Comparison of ENCODE assay signal across 8 mouse cellular contexts in the genomic region with DNA sequence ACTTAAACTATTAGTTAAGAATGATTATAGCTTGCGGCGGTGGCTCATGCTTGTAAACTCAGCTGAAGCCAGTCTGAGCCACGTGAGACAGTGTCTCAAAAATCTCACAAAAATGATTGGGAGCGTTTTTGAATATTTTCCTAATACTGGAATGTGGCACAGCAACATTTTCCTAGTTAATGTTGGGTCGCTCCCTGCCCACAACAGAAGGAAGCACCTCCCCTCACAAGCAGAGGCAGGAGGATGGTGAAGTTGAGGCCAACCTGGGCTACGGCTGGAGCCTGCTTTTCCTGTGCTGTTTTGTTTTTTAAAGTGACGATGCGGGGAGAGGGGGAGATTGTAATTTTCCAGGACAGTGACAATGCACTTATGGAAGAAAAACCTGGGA. TPM values are rescaled to one million over a fixed set of nuclear protein-coding genes. Genes with fewer than 3 reads are reported as not detected.
A peak's percentile ranks its signal among the peaks of the same experiment; 100 is the strongest.
DNase-seq lines count a peak whose midpoint lies in the region; ATAC-seq and TF ChIP-seq lines count a peak whose summit lies in the region.

No protein-coding gene starts in this region.

- H3K27me3 ChIP-seq in lung, embryonic 16.5 days (ENCODE audit: control insufficient read depth, insufficient read depth, low read depth, low read length): no peaks in the 10 kb centered on the region
- no peaks in the 10 kb centered on the region for H3K27me3 ChIP-seq in intestine, embryonic 16.5 days (replicated peaks; ENCODE audit: control insufficient read depth, insufficient read depth, low read length)
- no peaks in the 10 kb centered on the region for H3K27me3 ChIP-seq in midbrain, embryonic 13.5 days

- no peaks in the 10 kb centered on the region for H3K9me3 ChIP-seq in lung, embryonic 16.5 days (ENCODE audit: control insufficient read depth, low read length)
- no peaks in the 10 kb centered on the region for H3K9me3 ChIP-seq in intestine, embryonic 16.5 days (ENCODE audit: control insufficient read depth, low read length)
- H3K9me3 ChIP-seq in midbrain, embryonic 13.5 days: no peaks in the 10 kb centered on the region

- WGBS in lung, embryonic 16.5 days: 1% methylated on average over 8 of the region's 8 CpGs
- WGBS in intestine, embryonic 16.5 days: 3% methylated on average over 8 of the region's 8 CpGs
- WGBS in midbrain, embryonic 13.5 days: 6% methylated on average over 8 of the region's 8 CpGs

- DNase-seq in lung, postnatal 10 days: no peak
- no peak for DNase-seq in right cerebral cortex, adult 2 months (ENCODE audit: low spot score in 2 of 2)
- DNase-seq in adrenal gland, postnatal 4 days (ENCODE audit: low spot score in 2 of 2): no peak
- no peak for DNase-seq in cerebellum, postnatal 25 days

- H3K36me3 ChIP-seq in lung, embryonic 16.5 days (ENCODE audit: control insufficient read depth, insufficient read depth, low read length): peaks cover 27% of the 10 kb centered on the region
- peaks cover 17% of the 10 kb centered on the region for H3K36me3 ChIP-seq in intestine, embryonic 16.5 days (ENCODE audit: control insufficient read depth, insufficient read depth, low read length)
- H3K36me3 ChIP-seq in midbrain, embryonic 13.5 days: peaks cover 31% of the 10 kb centered on the region

- H3K4me3 ChIP-seq in lung, embryonic 16.5 days (ENCODE audit: low read length): peak overlapping the region; percentile 85
- peak overlapping the region; percentile 72 for H3K4me3 ChIP-seq in embryonic fibroblast, embryonic 13.5 days (ENCODE audit: insufficient read depth, low read length)
- peak overlapping the region; percentile 85 for H3K4me3 ChIP-seq in intestine, embryonic 16.5 days (ENCODE audit: low read length)
- peak overlapping the region; percentile 66 for H3K4me3 ChIP-seq in midbrain, embryonic 13.5 days (replicated peaks)

- H3K4me1 ChIP-seq in lung, embryonic 16.5 days (replicated peaks; ENCODE audit: control insufficient read depth, insufficient read depth, low read length): peaks cover 13% of the 10 kb centered on the region
- H3K4me1 ChIP-seq in embryonic fibroblast, embryonic 13.5 days (ENCODE audit: control insufficient read depth, insufficient read depth, low read length): no peaks in the 10 kb centered on the region
- H3K4me1 ChIP-seq in intestine, embryonic 16.5 days (ENCODE audit: control insufficient read depth, insufficient read depth, low read length): 0 out of 2 replicates have a peak, but pooled peaks cover 11% of the 10 kb centered on the region
- peaks cover 21% of the 10 kb centered on the region for H3K4me1 ChIP-seq in midbrain, embryonic 13.5 days (replicated peaks)

- peak; percentile 16; the same call in 1 of the 2 replicates for ATAC-seq in lung, embryonic 16.5 days (ENCODE audit: low read depth)
- 0 out of 2 replicates have a peak, but pooled peaks have one; percentile 21 for ATAC-seq in intestine, embryonic 16.5 days
- ATAC-seq in midbrain, embryonic 13.5 days: no peak

- peak overlapping the region; percentile 76 for H3K4me2 ChIP-seq in lung, embryonic 16.5 days (ENCODE audit: low read depth, low read length)
- H3K4me2 ChIP-seq in intestine, embryonic 16.5 days (ENCODE audit: low read depth, low read length): peak overlapping the region; percentile 59
- H3K4me2 ChIP-seq in midbrain, embryonic 13.5 days (replicated peaks): peak overlapping the region; percentile 67

- H3K9ac ChIP-seq in lung, embryonic 16.5 days (ENCODE audit: low read length): peak overlapping the region; percentile 93
- peak overlapping the region; percentile 97 for H3K9ac ChIP-seq in intestine, embryonic 16.5 days (ENCODE audit: low read depth, low read length)
- peak overlapping the region; percentile 80 for H3K9ac ChIP-seq in midbrain, embryonic 13.5 days (replicated peaks)

- peak overlapping the region; percentile 98 for H3K27ac ChIP-seq in lung, embryonic 16.5 days (ENCODE audit: low read length)
- H3K27ac ChIP-seq in embryonic fibroblast, embryonic 13.5 days (ENCODE audit: insufficient read depth, low read length): peak overlapping the region; percentile 90
- peak overlapping the region; percentile 98 for H3K27ac ChIP-seq in intestine, embryonic 16.5 days (ENCODE audit: low read length)
- H3K27ac ChIP-seq in midbrain, embryonic 13.5 days: peak overlapping the region; percentile 91; the same call in 1 of the 2 replicates

- TF ChIP-seq CTCF in embryonic fibroblast, embryonic 13.5 days (IDR thresholded peaks at IDR 0.05; ENCODE audit: borderline replicate concordance, insufficient read depth, low read length): no peak

- TF ChIP-seq POLR2A in embryonic fibroblast, embryonic 13.5 days (IDR thresholded peaks at IDR 0.05; ENCODE audit: low read depth, low read length): no peak

RNA-seq across cellular contexts. Expression of gene Eci1, which starts 0.7 kb away (rescaled TPM):
- 97.4 and 102 TPM in 2 replicates for polyA plus RNA-seq in lung, embryonic 16.5 days (2015; fragmentation: Nextera tagmentation; extraction: Ambion mirVana)
- 26.1 and 31.4 TPM in 2 replicates for polyA plus RNA-seq in embryonic fibroblast, embryonic 13.5 days (2011; ENCODE audit: insufficient read length, low read depth, missing spikeins)
- polyA plus RNA-seq in intestine, embryonic 16.5 days (2015; fragmentation: Nextera tagmentation; extraction: Ambion mirVana): 159 and 161 TPM in 2 replicates
- polyA plus RNA-seq in midbrain, embryonic 13.5 days (2015; fragmentation: Nextera tagmentation; extraction: Ambion mirVana): 45.5 and 45.9 TPM in 2 replicates
- total RNA-seq in adrenal gland, postnatal 4 days (2021): 100 to 1,000 TPM; 165 to 199 TPM

RNA-seq across cellular contexts. Expression of gene Rnps1, which starts 12.8 kb away (rescaled TPM):
- 226 and 246 TPM in 2 replicates for polyA plus RNA-seq in lung, embryonic 16.5 days (2015; fragmentation: Nextera tagmentation; extraction: Ambion mirVana)
- polyA plus RNA-seq in embryonic fibroblast, embryonic 13.5 days (2011; ENCODE audit: insufficient read length, low read depth, missing spikeins): 123 and 134 TPM in 2 replicates
- 233 and 248 TPM in 2 replicates for polyA plus RNA-seq in intestine, embryonic 16.5 days (2015; fragmentation: Nextera tagmentation; extraction: Ambion mirVana)
- 370 and 374 TPM in 2 replicates for polyA plus RNA-seq in midbrain, embryonic 13.5 days (2015; fragmentation: Nextera tagmentation; extraction: Ambion mirVana)
- 100 to 1,000 TPM; 122 to 133 TPM for total RNA-seq in adrenal gland, postnatal 4 days (2021)

RNA-seq across cellular contexts. Expression of gene Dnase1l2, which starts 15.7 kb away (rescaled TPM):
- polyA plus RNA-seq in lung, embryonic 16.5 days (2015; fragmentation: Nextera tagmentation; extraction: Ambion mirVana): 1.6 and 2.8 TPM in 2 replicates
- 2.5 and 2.8 TPM in 2 replicates for polyA plus RNA-seq in embryonic fibroblast, embryonic 13.5 days (2011; ENCODE audit: insufficient read length, low read depth, missing spikeins)
- 1.5 and 1.8 TPM in 2 replicates for polyA plus RNA-seq in intestine, embryonic 16.5 days (2015; fragmentation: Nextera tagmentation; extraction: Ambion mirVana)
- polyA plus RNA-seq in midbrain, embryonic 13.5 days (2015; fragmentation: Nextera tagmentation; extraction: Ambion mirVana): 6.8 and 6.9 TPM in 2 replicates
- total RNA-seq in adrenal gland, postnatal 4 days (2021): 1 to 10 TPM; 3.1 to 3.4 TPM

RNA-seq across cellular contexts. Expression of gene E4f1, which starts 42.9 kb away (rescaled TPM):
- 28.8 and 30.5 TPM in 2 replicates for polyA plus RNA-seq in lung, embryonic 16.5 days (2015; fragmentation: Nextera tagmentation; extraction: Ambion mirVana)
- polyA plus RNA-seq in embryonic fibroblast, embryonic 13.5 days (2011; ENCODE audit: insufficient read length, low read depth, missing spikeins): 11.9 and 14.8 TPM in 2 replicates
- 26.1 and 27.1 TPM in 2 replicates for polyA plus RNA-seq in intestine, embryonic 16.5 days (2015; fragmentation: Nextera tagmentation; extraction: Ambion mirVana)
- polyA plus RNA-seq in midbrain, embryonic 13.5 days (2015; fragmentation: Nextera tagmentation; extraction: Ambion mirVana): 44.0 and 45.1 TPM in 2 replicates
- total RNA-seq in adrenal gland, postnatal 4 days (2021): 10 to 100 TPM; 31.8 to 35.1 TPM

RNA-seq across cellular contexts. Expression of gene Pgp, which starts 43.0 kb away (rescaled TPM):
- polyA plus RNA-seq in lung, embryonic 16.5 days (2015; fragmentation: Nextera tagmentation; extraction: Ambion mirVana): 43.9 and 50.6 TPM in 2 replicates
- 21.1 and 21.5 TPM in 2 replicates for polyA plus RNA-seq in embryonic fibroblast, embryonic 13.5 days (2011; ENCODE audit: insufficient read length, low read depth, missing spikeins)
- 83.8 and 87.1 TPM in 2 replicates for polyA plus RNA-seq in intestine, embryonic 16.5 days (2015; fragmentation: Nextera tagmentation; extraction: Ambion mirVana)
- polyA plus RNA-seq in midbrain, embryonic 13.5 days (2015; fragmentation: Nextera tagmentation; extraction: Ambion mirVana): 48.3 and 54.9 TPM in 2 replicates
- 10 to 100 TPM; 44.6 to 46.4 TPM for total RNA-seq in adrenal gland, postnatal 4 days (2021)
